Mouse (Mus musculus): ENCODE measurements around the gene Bms1.

GRCm38 (mm10) chr6:118377611-118378010 is 41.7 kb downstream of the Bms1 start:
- TF ChIP-seq CTCF (IDR thresholded peaks at IDR 0.05; ENCODE audit: insufficient read depth, low read length) = no peak
- no peak for TF ChIP-seq POLR2A (IDR thresholded peaks at IDR 0.05; ENCODE audit: borderline replicate concordance, extremely low read depth, low read depth, low read length)

Data from lung, adult 2 months (tissue).